Mouse (Mus musculus): Measurements from ENCODE around the gene Cdon.

Gene Cdon

GRCm38 (mm10) chr9:35543099-35543860 lies 122.4 kb downstream of the Cdon start:
- no peak for DNase-seq

GRCm38 (mm10) chr9:35544666-35545065 lies 123.7 kb downstream of the Cdon start:
- no peak for DNase-seq

GRCm38 (mm10) chr9:35545704-35546103 lies 124.8 kb downstream of the Cdon start:
- no peak for DNase-seq

- DNase-seq: no peak
These were observed 125.8 kb downstream of the Cdon start for GRCm38 (mm10) chr9:35546745-35547144.

- DNase-seq: no peak
These were observed 127.5 kb downstream of the Cdon start for GRCm38 (mm10) chr9:35548455-35548854.

GRCm38 (mm10) chr9:35556494-35557102 lies 135.7 kb downstream of the Cdon start:
- no peak for DNase-seq

Data from right cerebral cortex, postnatal 25 days (tissue).